Mouse (Mus musculus) ES-Bruce4 (cell line): ENCODE results near the gene I0C0044D17Rik. TPM values are rescaled to one million over a fixed set of nuclear protein-coding genes. Genes with fewer than 3 reads are reported as not detected.
A peak's percentile ranks its signal among the peaks of the same experiment; 100 is the strongest.
"Not testable (repeated sequence)": the region's sequence is repeated elsewhere in the genome, so short reads cannot be mapped to it uniquely, and the experiment has no call there.

Source experiments
- H3K27ac ChIP-seq: 2 replicates; pipeline ENCODE4 v1.5.1; 2012; ENCODE audit warnings: low read length, inconsistent platforms; ENCODE audit not compliant: insufficient read depth
- H3K27me3 ChIP-seq: 2 replicates; pipeline ENCODE4 v1.6.1; 2012; ENCODE audit warnings: mild to moderate bottlenecking, low read length, inconsistent platforms; ENCODE audit not compliant: control insufficient read depth, poor library complexity, insufficient read depth, severe bottlenecking
- H3K36me3 ChIP-seq: 2 replicates; pipeline ENCODE4 v1.6.1; 2012; ENCODE audit warnings: inconsistent platforms, mild to moderate bottlenecking, low read length, moderate library complexity; ENCODE audit not compliant: control insufficient read depth, poor library complexity, insufficient read depth, severe bottlenecking
- H3K4me1 ChIP-seq: one replicate; pipeline ENCODE4 v1.8.1; 2011; ENCODE audit warnings: low read length; ENCODE audit not compliant: control insufficient read depth, insufficient read depth
- H3K4me3 ChIP-seq: 2 replicates; pipeline ENCODE4 v1.5.1; 2011; ENCODE audit warnings: low read depth, mild to moderate bottlenecking, low read length
- H3K9ac ChIP-seq: 2 replicates; pipeline ENCODE4 v1.6.1; 2012; ENCODE audit warnings: low read depth, mild to moderate bottlenecking, inconsistent platforms; ENCODE audit not compliant: poor library complexity, severe bottlenecking
- H3K9me3 ChIP-seq: replicated peaks from 2 replicates; pipeline ENCODE4 v1.6.1; 2012; ENCODE audit warnings: mild to moderate bottlenecking, low read length, inconsistent platforms; ENCODE audit not compliant: control insufficient read depth, poor library complexity, insufficient read depth, severe bottlenecking
- CTCF ChIP-seq: IDR thresholded peaks from one replicate; pipeline ENCODE4 v1.8.1; 2011; ENCODE audit warnings: low read depth, low read length
- EP300 ChIP-seq: IDR thresholded peaks from 2 replicates; pipeline ENCODE4 v1.6.1; 2011; ENCODE audit warnings: low read depth, low read length; ENCODE audit not compliant: insufficient read depth
- POLR2A ChIP-seq: IDR thresholded peaks from one replicate; pipeline ENCODE4 v1.8.1; 2011; ENCODE audit warnings: low read length; ENCODE audit not compliant: insufficient read depth
- polyA plus RNA-seq: library from polyadenylated mRNA; stranded (reverse); fragments of >200 nt; gene quantifications from 2 replicates; pipeline ENCODE4 v1.2.4, GENCODE M21; 2011; ENCODE audit warnings: low read depth; ENCODE audit not compliant: missing spikeins, insufficient read depth, insufficient read length

I0C0044D17Rik gene
- polyA plus RNA-seq, 1 experiment: not detected

GRCm38 (mm10) chr4:98857037-98857648, 33.5 kb upstream of the I0C0044D17Rik start:
- Histone ChIP-seq H3K9ac (no peak overlapping the region), H3K36me3 (no peaks in the 10 kb centered on the region), H3K27me3 (no peaks in the 10 kb centered on the region), H3K9me3 (no peaks in the 10 kb centered on the region; the same call in 1 of the 2 replicates), H3K4me1 (peaks cover 3% of the 10 kb centered on the region), H3K4me3 (no peak overlapping the region), H3K27ac (peak overlapping the region; percentile 66; the same call in 1 of the 2 replicates)
- TF ChIP-seq CTCF: no peak
- TF ChIP-seq EP300: peak; percentile 62; the same call in 1 of the 2 replicates

GRCm38 (mm10) chr4:98853926-98854325, 30.3 kb upstream of the I0C0044D17Rik start:
- H3K9me3 ChIP-seq: peaks cover 9% of the 10 kb centered on the region
- no peak overlapping the region for H3K9ac ChIP-seq
- no peak overlapping the region for H3K4me3 ChIP-seq
- H3K27ac ChIP-seq: no peak overlapping the region
- H3K36me3 ChIP-seq: no peaks in the 10 kb centered on the region
- H3K4me1 ChIP-seq: peaks cover 3% of the 10 kb centered on the region
- TF ChIP-seq POLR2A: no peak
- H3K27me3 ChIP-seq: no peaks in the 10 kb centered on the region

GRCm38 (mm10) chr4:98850485-98850884, 26.8 kb upstream of the I0C0044D17Rik start:
- not testable (repeated sequence) for H3K4me1 ChIP-seq, H3K9ac ChIP-seq, H3K27me3 ChIP-seq, H3K4me3 ChIP-seq, H3K9me3 ChIP-seq, H3K36me3 ChIP-seq
- peak overlapping the region; percentile 64; the same call in 1 of the 2 replicates for H3K27ac ChIP-seq

GRCm38 (mm10) chr4:98847120-98847885, 23.7 kb upstream of the I0C0044D17Rik start:
- TF ChIP-seq POLR2A (no peak), EP300 (peak; percentile 96)
- peaks cover 9% of the 10 kb centered on the region for H3K9me3 ChIP-seq
- H3K9ac ChIP-seq: no peak overlapping the region
- H3K36me3 ChIP-seq: no peaks in the 10 kb centered on the region
- H3K4me1 ChIP-seq: peaks cover 5% of the 10 kb centered on the region
- no peaks in the 10 kb centered on the region for H3K27me3 ChIP-seq
- peak overlapping the region; percentile 89 for H3K27ac ChIP-seq
- H3K4me3 ChIP-seq: no peak overlapping the region

- Histone ChIP-seq H3K36me3 (no peaks in the 10 kb centered on the region), H3K4me1 (peaks cover 5% of the 10 kb centered on the region), H3K27me3 (no peaks in the 10 kb centered on the region), H3K9ac (no peak overlapping the region), H3K27ac (peak overlapping the region; percentile 89), H3K9me3 (peaks cover 9% of the 10 kb centered on the region), H3K4me3 (no peak overlapping the region)
- TF ChIP-seq EP300: 0 out of 2 replicates have a peak, but pooled peaks have one; percentile 35
- TF ChIP-seq POLR2A: no peak
These were observed 22.8 kb upstream of the I0C0044D17Rik start for GRCm38 (mm10) chr4:98846396-98846795.

- Histone ChIP-seq H3K4me3 (no peak overlapping the region), H3K36me3 (no peaks in the 10 kb centered on the region), H3K9me3 (peaks cover 9% of the 10 kb centered on the region), H3K27me3 (no peaks in the 10 kb centered on the region), H3K9ac (no peak overlapping the region), H3K4me1 (peaks cover 5% of the 10 kb centered on the region), H3K27ac (peak overlapping the region; percentile 89)
- no peak for TF ChIP-seq POLR2A
- peak; percentile 98 for TF ChIP-seq EP300
These were observed 22.1 kb upstream of the I0C0044D17Rik start for GRCm38 (mm10) chr4:98845687-98846125.
